Mouse (Mus musculus): ENCODE measurements at regions not wholly inside any gene's neighbourhood (a gene's known extent, or its start where the extent isn't known, plus 50 kb on each side); places are given as distances from the start of the nearest gene placed in this dataset.

GRCm38 (mm10) chr4:11885499-11885898 lies 95.6 kb downstream of the Gm10604 start:
- Histone ChIP-seq H3K9ac (ENCODE audit: low read depth, low read length) (no peak overlapping the region), H3K4me1 (ENCODE audit: control insufficient read depth, insufficient read depth, low read length) (no peaks in the 10 kb centered on the region), H3K9me3 (ENCODE audit: control insufficient read depth, low read length) (no peaks in the 10 kb centered on the region), H3K27ac (ENCODE audit: low read depth, low read length) (no peak overlapping the region), H3K27me3 (ENCODE audit: control insufficient read depth, insufficient read depth, low read length) (no peaks in the 10 kb centered on the region), H3K4me2 (replicated peaks; ENCODE audit: low read depth, low read length) (no peak overlapping the region), H3K36me3 (ENCODE audit: control insufficient read depth, insufficient read depth, low read length) (no peaks in the 10 kb centered on the region), H3K4me3 (ENCODE audit: low read length) (no peak overlapping the region)
- ATAC-seq (ENCODE audit: low FRiP score, low TSS enrichment): no peak
- 86% methylated on average over 4 of the region's 4 CpGs for WGBS

DNA sequence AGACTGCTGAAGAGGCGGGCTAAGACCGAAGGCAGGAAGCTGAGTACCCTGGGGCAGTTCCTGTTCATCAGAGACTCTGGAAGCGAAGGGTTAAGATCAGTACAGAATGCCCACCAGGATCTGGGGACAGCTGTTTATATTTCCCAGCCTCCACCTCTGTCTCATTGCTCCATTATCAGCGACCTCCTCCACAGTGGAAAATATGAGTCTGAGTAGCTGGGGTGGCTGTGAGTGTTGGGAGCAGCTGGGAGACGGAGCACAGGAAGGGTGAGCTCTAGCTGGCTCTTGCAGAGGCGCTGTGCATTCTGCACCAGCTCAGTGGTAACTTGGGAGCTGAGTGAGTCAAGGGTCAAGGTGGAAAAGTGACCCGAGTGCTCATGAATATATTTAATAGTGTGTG lies 96.2 kb downstream of the Gm10604 start:
- Histone ChIP-seq H3K9me3 (ENCODE audit: control insufficient read depth, low read length) (no peaks in the 10 kb centered on the region), H3K4me2 (replicated peaks; ENCODE audit: low read depth, low read length) (no peak overlapping the region), H3K27ac (ENCODE audit: low read depth, low read length) (no peak overlapping the region), H3K9ac (ENCODE audit: low read depth, low read length) (no peak overlapping the region), H3K4me3 (ENCODE audit: low read length) (no peak overlapping the region), H3K36me3 (ENCODE audit: control insufficient read depth, insufficient read depth, low read length) (no peaks in the 10 kb centered on the region), H3K27me3 (ENCODE audit: control insufficient read depth, insufficient read depth, low read length) (no peaks in the 10 kb centered on the region), H3K4me1 (ENCODE audit: control insufficient read depth, insufficient read depth, low read length) (no peaks in the 10 kb centered on the region)
- no peak; the same call in 1 of the 2 replicates for ATAC-seq (ENCODE audit: low FRiP score, low TSS enrichment)
- 44% methylated on average over 7 of the region's 7 CpGs for WGBS

DNA sequence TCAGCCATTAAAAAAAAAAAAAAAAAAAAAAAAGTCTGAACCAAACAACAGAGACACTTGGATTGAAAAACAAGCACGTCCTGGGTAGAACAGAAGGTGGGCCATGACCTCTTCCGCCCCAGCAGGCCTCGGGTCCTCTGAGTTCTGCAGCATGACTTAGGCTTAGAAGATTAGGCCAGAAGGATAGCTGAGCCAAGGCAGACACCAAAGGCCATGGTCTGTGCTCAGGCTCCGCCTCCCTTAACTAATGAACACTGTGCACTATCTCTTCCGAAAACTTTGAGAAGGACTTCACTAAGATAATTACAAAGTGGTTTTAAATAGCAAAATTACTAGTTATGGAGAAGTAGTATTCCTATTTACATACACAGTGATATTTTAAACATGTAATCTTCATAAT lies 97.8 kb downstream of the Gm10604 start:
- Histone ChIP-seq H3K4me1 (ENCODE audit: control insufficient read depth, insufficient read depth, low read length) (no peaks in the 10 kb centered on the region), H3K27me3 (ENCODE audit: control insufficient read depth, insufficient read depth, low read length) (no peaks in the 10 kb centered on the region), H3K27ac (ENCODE audit: low read depth, low read length) (no peak overlapping the region), H3K36me3 (ENCODE audit: control insufficient read depth, insufficient read depth, low read length) (no peaks in the 10 kb centered on the region), H3K4me2 (replicated peaks; ENCODE audit: low read depth, low read length) (no peak overlapping the region), H3K9ac (ENCODE audit: low read depth, low read length) (no peak overlapping the region), H3K9me3 (ENCODE audit: control insufficient read depth, low read length) (no peaks in the 10 kb centered on the region), H3K4me3 (ENCODE audit: low read length) (no peak overlapping the region)
- 60% methylated on average over 5 of the region's 5 CpGs for WGBS
- ATAC-seq (ENCODE audit: low FRiP score, low TSS enrichment): no peak

- WGBS: 78% methylated on average over 3 of the region's 3 CpGs
- no peaks in the 10 kb centered on the region for H3K4me1 ChIP-seq (ENCODE audit: control insufficient read depth, insufficient read depth, low read length)
- ATAC-seq (ENCODE audit: low FRiP score, low TSS enrichment): no peak
- H3K9me3 ChIP-seq (ENCODE audit: control insufficient read depth, low read length): no peaks in the 10 kb centered on the region
- no peak overlapping the region for H3K4me2 ChIP-seq (replicated peaks; ENCODE audit: low read depth, low read length)
- no peaks in the 10 kb centered on the region for H3K27me3 ChIP-seq (ENCODE audit: control insufficient read depth, insufficient read depth, low read length)
- no peaks in the 10 kb centered on the region for H3K36me3 ChIP-seq (ENCODE audit: control insufficient read depth, insufficient read depth, low read length)
- H3K27ac ChIP-seq (ENCODE audit: low read depth, low read length): no peak overlapping the region
- H3K9ac ChIP-seq (ENCODE audit: low read depth, low read length): no peak overlapping the region
- H3K4me3 ChIP-seq (ENCODE audit: low read length): no peak overlapping the region
Measured at GRCm38 (mm10) chr4:11882666-11883065, 98.4 kb downstream of the Gm10604 start.

- Histone ChIP-seq H3K4me2 (replicated peaks; ENCODE audit: low read depth, low read length) (no peak overlapping the region), H3K27ac (ENCODE audit: low read depth, low read length) (no peak overlapping the region), H3K4me1 (ENCODE audit: control insufficient read depth, insufficient read depth, low read length) (no peaks in the 10 kb centered on the region), H3K9ac (ENCODE audit: low read depth, low read length) (no peak overlapping the region), H3K36me3 (ENCODE audit: control insufficient read depth, insufficient read depth, low read length) (no peaks in the 10 kb centered on the region), H3K9me3 (ENCODE audit: control insufficient read depth, low read length) (no peaks in the 10 kb centered on the region), H3K4me3 (ENCODE audit: low read length) (no peak overlapping the region), H3K27me3 (ENCODE audit: control insufficient read depth, insufficient read depth, low read length) (no peaks in the 10 kb centered on the region)
- no peak for ATAC-seq (ENCODE audit: low FRiP score, low TSS enrichment)
- 76% methylated on average over 6 of the region's 6 CpGs for WGBS
Measured at GRCm38 (mm10) chr4:11878638-11879037, 102.4 kb downstream of the Gm10604 start.

- Histone ChIP-seq H3K27me3 (ENCODE audit: control insufficient read depth, insufficient read depth, low read length) (no peaks in the 10 kb centered on the region), H3K9ac (ENCODE audit: low read depth, low read length) (no peak overlapping the region), H3K27ac (ENCODE audit: low read depth, low read length) (no peak overlapping the region), H3K4me2 (replicated peaks; ENCODE audit: low read depth, low read length) (no peak overlapping the region), H3K4me3 (ENCODE audit: low read length) (no peak overlapping the region), H3K9me3 (ENCODE audit: control insufficient read depth, low read length) (no peaks in the 10 kb centered on the region), H3K36me3 (ENCODE audit: control insufficient read depth, insufficient read depth, low read length) (no peaks in the 10 kb centered on the region), H3K4me1 (ENCODE audit: control insufficient read depth, insufficient read depth, low read length) (no peaks in the 10 kb centered on the region)
- WGBS: 88% methylated on average over 4 of the region's 4 CpGs
- no peak for ATAC-seq (ENCODE audit: low FRiP score, low TSS enrichment)
Measured at GRCm38 (mm10) chr4:11877945-11878344, 103.1 kb downstream of the Gm10604 start.

DNA sequence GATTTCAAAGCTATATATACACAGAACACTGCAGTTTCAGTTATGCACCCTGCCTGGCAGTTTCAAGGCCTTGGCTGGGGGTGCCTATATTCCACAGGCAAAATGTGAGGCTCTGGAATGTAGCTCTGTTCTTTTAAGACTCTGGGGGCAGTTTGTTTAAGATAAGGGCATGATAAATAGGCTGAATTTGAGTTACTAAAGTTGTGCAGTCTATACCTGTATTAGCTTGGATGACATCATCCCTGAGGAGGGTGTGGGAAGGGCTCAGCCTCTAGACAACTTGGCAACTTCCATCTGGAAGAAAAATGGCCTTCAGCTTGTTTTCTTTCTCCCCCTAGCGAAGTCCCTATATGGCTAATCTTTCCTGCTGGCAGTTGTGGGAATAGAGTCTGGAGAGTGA lies 105.1 kb downstream of the Gm10604 start:
- Histone ChIP-seq H3K4me2 (replicated peaks; ENCODE audit: low read depth, low read length) (no peak overlapping the region), H3K9ac (ENCODE audit: low read depth, low read length) (no peak overlapping the region), H3K36me3 (ENCODE audit: control insufficient read depth, insufficient read depth, low read length) (no peaks in the 10 kb centered on the region), H3K27me3 (ENCODE audit: control insufficient read depth, insufficient read depth, low read length) (no peaks in the 10 kb centered on the region), H3K9me3 (ENCODE audit: control insufficient read depth, low read length) (no peaks in the 10 kb centered on the region), H3K4me3 (ENCODE audit: low read length) (no peak overlapping the region), H3K4me1 (ENCODE audit: control insufficient read depth, insufficient read depth, low read length) (no peaks in the 10 kb centered on the region), H3K27ac (ENCODE audit: low read depth, low read length) (no peak overlapping the region)
- WGBS: 50% methylated on average over 1 of the region's 1 CpGs
- ATAC-seq (ENCODE audit: low FRiP score, low TSS enrichment): no peak

DNA sequence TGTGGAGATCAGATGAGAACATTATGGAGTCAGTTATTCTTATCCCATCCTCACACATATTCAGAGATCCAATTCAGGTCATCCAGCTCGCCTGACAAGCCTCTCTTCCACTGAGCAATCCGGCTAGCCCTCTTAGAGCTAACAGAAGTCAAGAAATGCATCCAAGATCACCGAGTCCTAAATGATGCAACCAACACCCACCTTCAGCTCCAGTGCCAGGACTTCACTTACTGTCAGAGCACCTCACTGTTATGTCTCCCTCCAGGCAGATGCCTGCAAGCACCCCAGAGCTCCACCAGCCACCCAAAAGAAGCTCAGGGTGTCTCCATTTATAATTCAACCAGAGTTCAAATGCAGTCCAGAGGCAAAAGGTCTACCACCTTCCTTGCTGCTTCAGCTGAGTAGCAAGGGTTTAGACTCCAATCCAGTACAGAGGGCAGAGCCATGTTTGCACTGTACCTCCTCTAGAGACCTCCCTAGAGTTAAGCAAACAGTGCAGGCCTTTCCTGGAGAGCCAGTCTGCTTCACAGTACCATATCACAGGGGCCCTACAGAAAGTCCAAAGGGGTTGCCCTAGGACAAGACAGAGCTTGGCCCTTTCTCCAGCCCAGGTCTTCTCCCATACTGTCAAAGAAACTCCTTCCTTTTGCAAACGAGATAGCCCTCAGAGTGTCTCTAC lies 106.3 kb downstream of the Gm10604 start:
- Histone ChIP-seq H3K4me2 (replicated peaks; ENCODE audit: low read depth, low read length) (no peak overlapping the region), H3K27me3 (ENCODE audit: control insufficient read depth, insufficient read depth, low read length) (no peaks in the 10 kb centered on the region), H3K27ac (ENCODE audit: low read depth, low read length) (no peak overlapping the region), H3K4me3 (ENCODE audit: low read length) (no peak overlapping the region), H3K9ac (ENCODE audit: low read depth, low read length) (no peak overlapping the region), H3K36me3 (ENCODE audit: control insufficient read depth, insufficient read depth, low read length) (no peaks in the 10 kb centered on the region), H3K4me1 (ENCODE audit: control insufficient read depth, insufficient read depth, low read length) (no peaks in the 10 kb centered on the region), H3K9me3 (ENCODE audit: control insufficient read depth, low read length) (no peaks in the 10 kb centered on the region)
- ATAC-seq (ENCODE audit: low FRiP score, low TSS enrichment): no peak
- 82% methylated on average over 4 of the region's 4 CpGs for WGBS

- no peaks in the 10 kb centered on the region for H3K9me3 ChIP-seq (ENCODE audit: control insufficient read depth, low read length)
- H3K4me3 ChIP-seq (ENCODE audit: low read length): no peak overlapping the region
- WGBS: 89% methylated on average over 3 of the region's 3 CpGs
Measured at GRCm38 (mm10) chr4:11872036-11872435, 109.0 kb downstream of the Gm10604 start.

More at GRCm38 (mm10) chr4:11872036-11872435, 109.0 kb downstream of the Gm10604 start:
- Histone ChIP-seq H3K9ac (ENCODE audit: low read depth, low read length) (no peak overlapping the region), H3K27me3 (ENCODE audit: control insufficient read depth, insufficient read depth, low read length) (no peaks in the 10 kb centered on the region), H3K27ac (ENCODE audit: low read depth, low read length) (no peak overlapping the region), H3K36me3 (ENCODE audit: control insufficient read depth, insufficient read depth, low read length) (no peaks in the 10 kb centered on the region), H3K4me1 (ENCODE audit: control insufficient read depth, insufficient read depth, low read length) (no peaks in the 10 kb centered on the region), H3K4me2 (replicated peaks; ENCODE audit: low read depth, low read length) (no peak overlapping the region)
- no peak for ATAC-seq (ENCODE audit: low FRiP score, low TSS enrichment)

All from kidney, embryonic 14.5 days (tissue).